Mouse (Mus musculus) brain, embryonic 14.5 days (tissue): ENCODE data around the gene Npas3.

Experiments used
- CTCF ChIP-seq: fragments of 200-500 bp; IDR thresholded peaks from 2 replicates; pipeline ENCODE4 v1.5.1; 2012; ENCODE audit warnings: inconsistent platforms, mild to moderate bottlenecking, moderate library complexity, borderline replicate concordance; ENCODE audit not compliant: insufficient read depth, insufficient read length; ENCODE audit errors: extremely low read depth
- POLR2A ChIP-seq: fragments of 200-500 bp; IDR thresholded peaks from 2 replicates; pipeline ENCODE4 v1.6.1; 2012; ENCODE audit warnings: mild to moderate bottlenecking, inconsistent platforms, borderline replicate concordance; ENCODE audit not compliant: poor library complexity, insufficient read depth, insufficient read length, severe bottlenecking; ENCODE audit errors: extremely low read depth

GRCm38 (mm10) chr12:54044606-54045334 lies 796.3 kb downstream of the Npas3 start:
- TF ChIP-seq CTCF (no peak), POLR2A (no peak)
